Mouse (Mus musculus): ENCODE measurements around the gene Chrna1. TPM values are rescaled to one million over a fixed set of nuclear protein-coding genes. Genes with fewer than 3 reads are reported as not detected.

The Chrna1 gene
- 4.0 and 5.4 TPM in 2 replicates for polyA plus RNA-seq (2016; fragmentation: Nextera tagmentation; extraction: Ambion mirVana)

DNA sequence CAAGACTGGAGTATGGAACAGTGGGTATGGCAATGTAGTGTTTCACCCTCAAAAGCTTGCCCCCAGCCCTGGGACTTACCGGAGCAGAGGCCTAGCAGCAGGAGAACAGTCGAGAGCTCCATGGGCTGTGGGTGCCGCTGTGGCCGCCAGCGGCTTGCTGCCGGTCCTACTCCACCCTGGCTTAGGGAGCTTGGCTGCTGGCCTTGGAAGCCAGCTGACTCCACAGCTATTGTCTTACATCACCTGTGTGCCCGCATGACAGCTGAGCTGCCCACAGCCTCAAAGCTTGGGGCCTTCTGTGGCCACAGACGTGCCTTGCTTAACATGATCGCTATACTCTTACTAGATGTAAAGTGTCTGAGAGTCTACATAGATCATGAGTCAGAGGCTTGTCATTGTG lies at the start of gene Chrna1:
TSS of gene Chrna1 (minus strand) at position 173 of the 400 bp plus-strand sequence.
- Histone ChIP-seq H3K9ac (no peak within 1 kb of the TSS), H3K4me3 (no peak within 1 kb of the TSS), H3K27me3 (0 out of 2 replicates have a peak, but pooled peaks cover 3% of the 10 kb centered on the region), H3K9me3 (no peaks in the 10 kb centered on the region), H3K36me3 (no peaks in the 10 kb centered on the region), H3K27ac (no peak within 1 kb of the TSS), H3K4me1 (no peaks in the 10 kb centered on the region), H3K4me2 (replicated peaks) (no peak within 1 kb of the TSS)
- ATAC-seq (ENCODE audit: insufficient number of reproducible peaks, insufficient read depth, low FRiP score, low TSS enrichment), result no peak
- WGBS, result 86% methylated on average over 9 of the region's 9 CpGs

DNA sequence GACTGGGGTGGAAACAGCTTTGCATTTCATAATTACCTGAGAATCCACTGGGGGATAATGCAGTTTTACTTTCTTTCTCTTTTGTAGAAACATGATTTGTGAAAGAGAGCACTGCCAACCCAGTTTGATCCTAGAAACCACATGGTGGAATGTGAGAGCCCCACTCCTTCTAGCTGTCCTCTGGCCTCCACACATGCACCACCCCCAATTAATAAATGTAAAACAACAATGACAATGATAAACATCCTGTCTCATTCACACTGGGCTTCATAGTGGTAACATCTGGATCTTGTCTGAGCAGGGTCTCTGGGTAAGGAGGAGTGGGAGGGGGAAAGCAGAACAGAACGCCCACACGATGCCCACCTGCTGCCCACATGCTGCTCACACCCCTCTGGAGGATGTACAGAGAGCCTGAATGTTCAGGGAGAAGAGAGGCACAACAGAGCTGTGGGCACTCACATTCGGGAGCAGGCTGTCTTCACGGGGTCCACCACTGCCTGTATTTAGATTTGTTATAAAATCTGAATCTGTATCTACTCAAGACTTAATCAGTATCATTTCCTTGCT lies 38.4 kb upstream of the Chrna1 start:
- Histone ChIP-seq H3K9me3 (no peaks in the 10 kb centered on the region), H3K27ac (no peak overlapping the region), H3K36me3 (peaks cover 22% of the 10 kb centered on the region), H3K27me3 (no peaks in the 10 kb centered on the region), H3K9ac (no peak overlapping the region), H3K4me3 (no peak overlapping the region), H3K4me1 (peaks cover 12% of the 10 kb centered on the region), H3K4me2 (replicated peaks) (no peak overlapping the region)
- no peak for ATAC-seq (ENCODE audit: insufficient number of reproducible peaks, insufficient read depth, low FRiP score, low TSS enrichment)
- 49% methylated on average over 4 of the region's 4 CpGs for WGBS

DNA sequence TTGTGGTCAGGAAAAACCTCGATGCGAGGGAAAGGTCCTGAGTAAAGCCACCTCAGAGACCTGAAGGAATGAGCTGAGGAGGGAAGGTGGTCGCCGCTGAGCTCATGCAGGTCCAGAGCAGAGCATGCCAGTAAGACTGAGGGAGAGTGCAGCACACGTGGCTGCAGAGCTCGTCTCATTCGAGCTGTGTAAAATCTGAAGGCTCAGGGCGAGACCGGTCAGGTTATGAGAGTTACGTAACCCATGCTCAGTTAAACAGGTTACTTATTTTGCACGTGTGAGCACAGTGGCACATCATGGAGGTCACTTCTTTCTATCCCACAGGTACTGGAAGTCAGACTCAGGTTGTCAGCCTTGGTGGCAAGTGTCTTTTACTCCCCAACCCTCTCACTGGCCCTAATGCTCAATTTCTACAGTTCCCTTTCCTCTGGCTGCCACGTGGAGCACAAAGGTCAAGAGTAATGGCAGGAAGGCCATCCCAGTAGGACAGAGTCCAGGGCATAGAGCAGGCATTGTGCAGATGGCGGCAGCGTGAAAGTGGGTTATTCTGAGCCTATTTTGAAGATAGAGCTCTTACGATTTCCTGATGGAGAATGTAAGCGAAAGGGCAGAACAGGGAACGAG lies 36.4 kb upstream of the Chrna1 start:
- Histone ChIP-seq H3K4me1 (peaks cover 12% of the 10 kb centered on the region), H3K4me2 (replicated peaks) (no peak overlapping the region), H3K4me3 (no peak overlapping the region), H3K27ac (no peak overlapping the region), H3K36me3 (peaks cover 10% of the 10 kb centered on the region; the same call in 1 of the 2 replicates), H3K9ac (no peak overlapping the region), H3K27me3 (no peaks in the 10 kb centered on the region), H3K9me3 (no peaks in the 10 kb centered on the region)
- no peak for ATAC-seq (ENCODE audit: insufficient number of reproducible peaks, insufficient read depth, low FRiP score, low TSS enrichment)
- WGBS, result 70% methylated on average over 17 of the region's 17 CpGs

DNA sequence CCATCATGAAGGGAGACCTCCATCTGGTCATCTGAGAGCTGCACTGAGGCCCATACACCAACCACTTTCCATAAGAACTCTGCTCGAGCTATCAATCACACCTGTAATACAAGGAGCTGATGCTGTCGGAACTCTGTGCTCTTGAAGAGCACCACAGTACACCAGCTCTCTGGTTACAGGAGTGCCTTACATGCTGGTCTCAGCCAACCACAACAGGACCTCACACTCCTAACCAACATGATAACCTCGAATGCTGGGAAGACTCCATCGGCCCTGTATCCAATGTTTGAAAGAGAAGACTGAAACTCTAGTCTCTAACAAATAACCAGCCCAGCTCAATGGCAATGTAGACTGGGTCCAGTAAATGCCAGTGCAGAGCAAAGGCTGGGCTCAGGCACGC lies 35.3 kb upstream of the Chrna1 start:
- WGBS, result 87% methylated on average over 5 of the region's 5 CpGs
- Histone ChIP-seq H3K36me3 (peaks cover 10% of the 10 kb centered on the region; the same call in 1 of the 2 replicates), H3K4me3 (no peak overlapping the region), H3K27ac (no peak overlapping the region), H3K4me2 (replicated peaks) (no peak overlapping the region), H3K4me1 (peaks cover 12% of the 10 kb centered on the region), H3K9me3 (no peaks in the 10 kb centered on the region), H3K27me3 (no peaks in the 10 kb centered on the region), H3K9ac (no peak overlapping the region)
- no peak for ATAC-seq (ENCODE audit: insufficient number of reproducible peaks, insufficient read depth, low FRiP score, low TSS enrichment)

DNA sequence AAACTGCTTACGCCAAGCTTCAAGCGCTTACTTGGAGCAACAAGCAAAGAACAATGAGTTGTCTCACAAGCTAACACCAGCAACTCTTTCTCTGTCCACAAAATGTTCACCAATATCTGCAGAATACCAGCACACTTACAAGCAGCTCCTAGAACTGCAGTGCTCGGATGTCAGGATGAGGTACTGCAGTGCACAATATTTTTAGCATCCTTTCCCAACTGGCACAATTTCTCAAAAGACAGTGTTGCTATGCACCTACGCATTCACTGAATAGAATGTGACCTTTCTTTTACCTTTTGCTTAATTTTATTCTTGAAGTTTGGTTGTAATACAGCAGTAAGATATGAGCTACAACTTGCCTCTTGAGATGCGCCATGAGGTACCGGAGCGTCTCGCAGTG lies 34.2 kb upstream of the Chrna1 start:
- WGBS, result 95% methylated on average over 8 of the region's 8 CpGs
- Histone ChIP-seq H3K4me3 (no peak overlapping the region), H3K36me3 (peaks cover 10% of the 10 kb centered on the region; the same call in 1 of the 2 replicates), H3K9ac (no peak overlapping the region), H3K27me3 (no peaks in the 10 kb centered on the region), H3K4me2 (replicated peaks) (no peak overlapping the region), H3K9me3 (no peaks in the 10 kb centered on the region), H3K27ac (no peak overlapping the region), H3K4me1 (peaks cover 9% of the 10 kb centered on the region)
- ATAC-seq (ENCODE audit: insufficient number of reproducible peaks, insufficient read depth, low FRiP score, low TSS enrichment), result no peak

DNA sequence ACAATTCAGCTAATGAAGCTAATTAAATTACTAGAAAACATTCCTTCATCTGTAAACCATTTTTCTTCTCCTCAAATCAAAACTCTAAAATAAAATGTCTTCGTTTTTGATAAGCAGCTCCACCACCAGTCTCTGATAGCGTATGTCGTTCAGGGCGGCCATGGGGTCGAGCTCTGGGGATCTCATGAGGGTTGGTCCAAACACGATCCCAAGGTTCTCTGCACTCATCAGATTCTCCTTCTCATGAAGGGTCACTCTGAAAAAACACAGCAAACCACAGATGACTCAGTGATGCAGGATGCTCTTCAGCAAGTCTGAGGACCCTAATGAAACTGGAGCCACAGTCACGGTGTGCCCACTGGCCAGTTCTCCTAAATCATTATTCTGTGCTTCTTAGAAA lies 32.8 kb upstream of the Chrna1 start:
- Histone ChIP-seq H3K36me3 (peaks cover 10% of the 10 kb centered on the region; the same call in 1 of the 2 replicates), H3K27ac (no peak overlapping the region), H3K9me3 (no peaks in the 10 kb centered on the region), H3K27me3 (no peaks in the 10 kb centered on the region), H3K4me3 (no peak overlapping the region), H3K4me1 (peaks cover 2% of the 10 kb centered on the region; the same call in 1 of the 2 replicates), H3K9ac (no peak overlapping the region), H3K4me2 (replicated peaks) (no peak overlapping the region)
- no peak for ATAC-seq (ENCODE audit: insufficient number of reproducible peaks, insufficient read depth, low FRiP score, low TSS enrichment)
- 89% methylated on average over 7 of the region's 7 CpGs for WGBS

DNA sequence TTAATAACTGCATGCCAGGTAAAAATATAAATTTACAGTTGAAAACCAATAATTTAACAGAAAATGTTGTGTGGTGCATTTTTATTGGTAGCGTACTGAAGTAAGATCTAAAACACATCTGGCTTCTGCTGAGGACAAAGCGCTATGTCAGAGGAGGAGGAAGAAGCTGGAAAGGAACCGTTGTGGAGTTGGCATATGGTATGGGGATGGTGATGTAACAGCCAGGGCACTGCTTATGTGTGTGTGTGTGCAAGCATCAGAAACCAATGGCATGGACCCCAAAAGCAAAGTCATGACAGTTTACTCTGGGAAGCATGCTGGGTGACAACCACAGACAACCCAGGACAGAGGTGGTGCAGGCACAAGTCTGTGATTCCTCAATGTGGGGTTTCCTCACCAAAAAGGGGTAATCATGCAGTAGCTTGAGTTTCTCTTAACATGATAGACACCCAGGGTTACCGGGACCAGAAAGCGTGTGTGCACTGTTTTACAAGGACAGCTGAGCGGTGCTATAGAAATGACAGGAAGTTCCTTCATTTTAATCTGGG lies 32.3 kb upstream of the Chrna1 start:
- peaks cover 10% of the 10 kb centered on the region; the same call in 1 of the 2 replicates for H3K36me3 ChIP-seq
- H3K4me3 ChIP-seq, result no peak overlapping the region
- no peak overlapping the region for H3K9ac ChIP-seq
- no peaks in the 10 kb centered on the region for H3K9me3 ChIP-seq
- WGBS, result 93% methylated on average over 6 of the region's 6 CpGs
- peaks cover 6% of the 10 kb centered on the region; the same call in 1 of the 2 replicates for H3K4me1 ChIP-seq
- H3K27ac ChIP-seq, result no peak overlapping the region
- H3K4me2 ChIP-seq (replicated peaks), result no peak overlapping the region
- no peaks in the 10 kb centered on the region for H3K27me3 ChIP-seq
- no peak for ATAC-seq (ENCODE audit: insufficient number of reproducible peaks, insufficient read depth, low FRiP score, low TSS enrichment)

DNA sequence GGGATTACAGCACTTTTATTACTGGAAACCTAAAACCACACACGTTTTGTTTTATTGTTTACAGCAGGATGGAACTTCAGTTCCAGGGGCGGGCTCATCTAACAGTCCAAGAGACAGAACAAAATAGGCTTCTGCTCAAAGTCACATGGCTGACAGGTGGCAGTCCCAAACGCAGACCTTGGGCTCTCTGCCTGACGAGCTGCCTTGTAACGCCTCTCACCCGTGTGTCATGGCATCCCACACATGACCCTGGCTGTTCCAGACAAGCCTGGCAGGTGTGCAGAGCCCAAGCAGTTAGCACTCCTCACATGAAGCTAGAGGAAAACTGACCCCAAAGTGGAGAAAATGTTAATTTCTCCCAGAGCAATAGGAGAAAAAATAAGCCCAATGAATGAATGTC lies 31.7 kb upstream of the Chrna1 start:
- no peak overlapping the region for H3K9ac ChIP-seq
- H3K36me3 ChIP-seq, result peaks cover 10% of the 10 kb centered on the region; the same call in 1 of the 2 replicates
- H3K27ac ChIP-seq, result no peak overlapping the region
- H3K9me3 ChIP-seq, result no peaks in the 10 kb centered on the region
- H3K4me3 ChIP-seq, result no peak overlapping the region
- ATAC-seq (ENCODE audit: insufficient number of reproducible peaks, insufficient read depth, low FRiP score, low TSS enrichment), result no peak
- peaks cover 6% of the 10 kb centered on the region; the same call in 1 of the 2 replicates for H3K4me1 ChIP-seq
- 67% methylated on average over 6 of the region's 6 CpGs for WGBS
- H3K4me2 ChIP-seq (replicated peaks), result no peak overlapping the region
- no peaks in the 10 kb centered on the region for H3K27me3 ChIP-seq

DNA sequence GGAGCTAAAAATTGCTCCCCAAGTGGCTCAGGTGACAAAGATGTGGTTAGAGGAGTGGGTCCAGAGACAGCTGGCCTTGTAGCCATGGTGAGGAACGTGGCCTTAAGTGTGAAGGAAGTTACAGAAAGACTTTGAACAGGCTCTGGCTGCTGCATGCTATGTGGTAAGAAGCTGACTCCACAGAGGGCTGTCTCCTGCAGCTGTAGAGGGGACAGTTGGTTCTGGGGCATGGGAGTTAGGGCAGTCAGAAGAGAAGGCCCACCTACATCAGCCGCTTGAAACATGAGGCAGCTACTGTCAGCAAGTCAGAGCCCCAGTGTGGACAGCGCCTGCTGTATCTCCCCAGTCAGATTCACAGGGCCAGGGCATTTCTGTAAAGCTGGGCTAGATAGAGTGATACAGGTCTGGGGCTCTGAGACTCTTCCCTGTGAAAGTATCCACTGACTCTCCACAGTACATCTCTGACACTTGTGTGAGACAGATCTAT lies 29.6 kb upstream of the Chrna1 start:
- no peaks in the 10 kb centered on the region for H3K27me3 ChIP-seq
- ATAC-seq (ENCODE audit: insufficient number of reproducible peaks, insufficient read depth, low FRiP score, low TSS enrichment), result no peak
- no peak overlapping the region for H3K27ac ChIP-seq
- WGBS, result 86% methylated on average over 3 of the region's 3 CpGs
- no peaks in the 10 kb centered on the region for H3K9me3 ChIP-seq
- H3K4me1 ChIP-seq, result peaks cover 11% of the 10 kb centered on the region; the same call in 1 of the 2 replicates
- H3K36me3 ChIP-seq, result peaks cover 9% of the 10 kb centered on the region; the same call in 1 of the 2 replicates
- no peak overlapping the region for H3K4me2 ChIP-seq (replicated peaks)
- H3K9ac ChIP-seq, result no peak overlapping the region
- no peak overlapping the region for H3K4me3 ChIP-seq

DNA sequence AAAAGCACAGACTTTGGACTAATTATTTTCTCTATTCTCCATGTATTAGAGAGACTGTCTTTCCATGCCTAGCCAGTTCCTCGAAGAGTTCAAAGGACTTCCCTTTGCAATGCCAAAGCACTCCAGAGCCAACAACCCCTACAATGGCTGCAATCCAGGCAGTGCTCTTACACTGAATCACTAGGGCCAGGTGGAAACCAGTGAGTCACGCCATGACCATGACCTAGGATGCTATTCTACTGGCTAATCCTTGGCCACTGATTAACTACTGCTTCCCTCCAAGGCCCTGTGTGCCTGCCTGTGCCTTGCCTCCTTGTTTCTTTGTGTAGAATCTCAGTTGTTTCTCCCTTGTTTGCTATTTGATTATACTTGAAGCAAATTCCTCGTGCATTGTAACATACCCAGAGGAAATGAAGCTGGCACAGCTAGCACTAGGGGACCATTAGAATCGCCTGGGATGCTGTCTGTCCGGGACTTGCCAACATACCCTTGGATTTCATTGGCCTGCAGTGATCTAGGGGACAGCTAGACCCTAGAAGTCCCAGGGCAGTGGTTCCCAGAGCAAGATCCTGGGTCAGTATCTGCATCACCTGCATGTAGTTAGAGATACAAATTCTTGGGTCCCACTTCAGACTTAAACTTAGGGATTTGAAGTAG lies 29.1 kb upstream of the Chrna1 start:
- no peak for ATAC-seq (ENCODE audit: insufficient number of reproducible peaks, insufficient read depth, low FRiP score, low TSS enrichment)
- Histone ChIP-seq H3K9me3 (no peaks in the 10 kb centered on the region), H3K27ac (no peak overlapping the region), H3K9ac (no peak overlapping the region), H3K27me3 (no peaks in the 10 kb centered on the region), H3K4me2 (replicated peaks) (no peak overlapping the region), H3K36me3 (peaks cover 3% of the 10 kb centered on the region; the same call in 1 of the 2 replicates), H3K4me1 (peaks cover 13% of the 10 kb centered on the region; the same call in 1 of the 2 replicates), H3K4me3 (no peak overlapping the region)
- 85% methylated on average over 5 of the region's 5 CpGs for WGBS

DNA sequence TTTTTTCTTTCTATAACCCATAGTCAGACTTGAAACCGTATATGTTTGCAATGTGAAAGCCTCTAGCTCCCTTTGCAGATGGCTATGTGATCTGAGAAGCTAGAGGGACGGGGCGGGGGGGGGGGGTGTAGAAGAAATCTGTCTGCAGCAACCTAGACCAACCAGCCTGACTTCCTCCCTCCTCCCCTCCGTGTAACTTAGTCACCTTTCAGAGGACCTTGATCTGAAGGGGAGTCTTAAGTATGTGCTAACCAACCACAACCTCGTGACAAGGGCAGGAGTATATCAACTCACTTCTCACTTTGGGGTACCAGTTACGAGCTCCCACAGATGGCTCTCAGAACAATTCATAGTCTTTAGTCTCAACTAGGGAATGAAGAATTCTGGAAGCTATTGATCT lies 28.3 kb upstream of the Chrna1 start:
- Histone ChIP-seq H3K4me3 (no peak overlapping the region), H3K9ac (no peak overlapping the region), H3K4me2 (replicated peaks) (no peak overlapping the region), H3K4me1 (peaks cover 13% of the 10 kb centered on the region; the same call in 1 of the 2 replicates), H3K9me3 (no peaks in the 10 kb centered on the region), H3K27me3 (no peaks in the 10 kb centered on the region), H3K36me3 (no peaks in the 10 kb centered on the region), H3K27ac (0 out of 2 replicates have a peak overlapping the region, but pooled peaks have one; percentile 36)
- ATAC-seq (ENCODE audit: insufficient number of reproducible peaks, insufficient read depth, low FRiP score, low TSS enrichment), result no peak
- 65% methylated on average over 6 of the region's 6 CpGs for WGBS
